Mouse (Mus musculus): Measurements from ENCODE around the gene Afg1l.

Afg1l gene

GRCm38 (mm10) chr10:42383708-42384107 lies 94.7 kb downstream of the Afg1l start:
- DNase-seq (ENCODE audit: low spot score in 2 of 2), result no peak

- DNase-seq (ENCODE audit: low spot score in 2 of 2), result no peak
Observed at GRCm38 (mm10) chr10:42364216-42364615, 114.1 kb downstream of the Afg1l start.

GRCm38 (mm10) chr10:42355980-42356379 lies 122.4 kb downstream of the Afg1l start:
- no peak for DNase-seq (ENCODE audit: low spot score in 2 of 2)

- no peak for DNase-seq (ENCODE audit: low spot score in 2 of 2)
Observed at GRCm38 (mm10) chr10:42347986-42348385, 130.4 kb downstream of the Afg1l start.

GRCm38 (mm10) chr10:42347127-42347526 lies 131.2 kb downstream of the Afg1l start:
- DNase-seq (ENCODE audit: low spot score in 2 of 2), result peak; percentile 8 to 20

- no peak for DNase-seq (ENCODE audit: low spot score in 2 of 2)
Observed at GRCm38 (mm10) chr10:42346179-42346877, 132.0 kb downstream of the Afg1l start.

GRCm38 (mm10) chr10:42342714-42343113 lies 135.7 kb downstream of the Afg1l start:
- DNase-seq (ENCODE audit: low spot score in 2 of 2), result no peak

- DNase-seq (ENCODE audit: low spot score in 2 of 2), result no peak
Observed at GRCm38 (mm10) chr10:42341815-42342457, 136.4 kb downstream of the Afg1l start.

GRCm38 (mm10) chr10:42340426-42340793 lies 138.0 kb downstream of the Afg1l start:
- no peak for DNase-seq (ENCODE audit: low spot score in 2 of 2)

GRCm38 (mm10) chr10:42339773-42340425 lies 138.5 kb downstream of the Afg1l start:
- peak; percentile 29 to 40 for DNase-seq (ENCODE audit: low spot score in 2 of 2)

- no peak for DNase-seq (ENCODE audit: low spot score in 2 of 2)
Observed at GRCm38 (mm10) chr10:42338456-42338855, 139.9 kb downstream of the Afg1l start.

- DNase-seq (ENCODE audit: low spot score in 2 of 2), result peak in 1 of 2 experiments; percentile 29
Observed at GRCm38 (mm10) chr10:42327576-42327975, 150.8 kb downstream of the Afg1l start.

GRCm38 (mm10) chr10:42325305-42325704 lies 153.1 kb downstream of the Afg1l start:
- DNase-seq (ENCODE audit: low spot score in 2 of 2), result no peak

- DNase-seq (ENCODE audit: low spot score in 2 of 2), result no peak
Observed at GRCm38 (mm10) chr10:42323978-42324377, 154.4 kb downstream of the Afg1l start.

GRCm38 (mm10) chr10:42313222-42313786 lies 165.1 kb downstream of the Afg1l start:
- DNase-seq (ENCODE audit: low spot score in 2 of 2), result no peak

GRCm38 (mm10) chr10:42312557-42312956 lies 165.8 kb downstream of the Afg1l start:
- DNase-seq (ENCODE audit: low spot score in 2 of 2), result no peak

GRCm38 (mm10) chr10:42308687-42308987 lies 169.7 kb downstream of the Afg1l start:
- DNase-seq (ENCODE audit: low spot score in 2 of 2), result peak in 1 of 2 experiments; percentile 11

- DNase-seq (ENCODE audit: low spot score in 2 of 2), result peak; percentile 88 to 91
Observed at GRCm38 (mm10) chr10:42307980-42308686, 170.2 kb downstream of the Afg1l start.

GRCm38 (mm10) chr10:42306422-42306821 lies 171.9 kb downstream of the Afg1l start:
- DNase-seq (ENCODE audit: low spot score in 2 of 2), result no peak

GRCm38 (mm10) chr10:42300805-42301204 lies 177.6 kb downstream of the Afg1l start:
- no peak for DNase-seq (ENCODE audit: low spot score in 2 of 2)

- DNase-seq (ENCODE audit: low spot score in 2 of 2), result no peak
Observed at GRCm38 (mm10) chr10:42299967-42300366, 178.4 kb downstream of the Afg1l start.

- no peak for DNase-seq (ENCODE audit: low spot score in 2 of 2)
Observed at GRCm38 (mm10) chr10:42299426-42299825, 178.9 kb downstream of the Afg1l start.

Data from right cerebral cortex, adult 2 months (tissue).